Mouse (Mus musculus) lung, postnatal 0 days (tissue): Measurements from ENCODE around the gene Vmn1r198. TPM values are rescaled to one million over a fixed set of nuclear protein-coding genes. Genes with fewer than 3 reads are reported as not detected.

Source experiments
- ATAC-seq: fragments of 200-750 bp; cut with Nextera tagmentation; 2 replicates; pipeline ENCODE4 v1.8.0; 2017; ENCODE audit warnings: moderate library complexity
- DNase-seq: peaks from one replicate; pipeline ENCODE4 v3.0.0-alpha.2; 2016; ENCODE audit warnings: low spot score
- H3K27ac ChIP-seq: fragments of 300-500 bp; sonication (generic); 2 replicates; pipeline ENCODE4 v1.5.1; 2014; ENCODE audit warnings: antibody characterized with exemption, mild to moderate bottlenecking, low read length, mixed read lengths
- H3K27me3 ChIP-seq: fragments of 300-500 bp; sonication (generic); replicated peaks from 2 replicates; pipeline ENCODE4 v1.6.1; 2014; ENCODE audit warnings: low read length, mixed read lengths; ENCODE audit not compliant: insufficient read depth
- H3K36me3 ChIP-seq: fragments of 300-500 bp; sonication (generic); 2 replicates; pipeline ENCODE4 v1.6.1; 2014; ENCODE audit warnings: low read length, mixed read lengths; ENCODE audit not compliant: insufficient read depth
- H3K4me1 ChIP-seq: fragments of 300-500 bp; sonication (generic); 2 replicates; pipeline ENCODE4 v1.6.1; 2014; ENCODE audit warnings: antibody characterized with exemption, low read depth, low read length, mixed read lengths; ENCODE audit not compliant: insufficient read depth
- H3K4me2 ChIP-seq: fragments of 300-500 bp; sonication (generic); replicated peaks from 2 replicates; pipeline ENCODE4 v1.6.1; 2014; ENCODE audit warnings: low read depth, mild to moderate bottlenecking, low read length, moderate library complexity, mixed read lengths
- H3K4me3 ChIP-seq: fragments of 300-500 bp; sonication (generic); 2 replicates; pipeline ENCODE4 v1.5.1; 2014; ENCODE audit warnings: low read depth, low read length
- H3K9ac ChIP-seq: fragments of 300-500 bp; sonication (generic); replicated peaks from 2 replicates; pipeline ENCODE4 v1.6.1; 2014; ENCODE audit warnings: low read depth, mild to moderate bottlenecking
- H3K9me3 ChIP-seq: fragments of 300-500 bp; sonication (generic); 2 replicates; pipeline ENCODE4 v1.6.1; 2016; ENCODE audit warnings: low read length, mixed read lengths
- CTCF ChIP-seq: IDR thresholded peaks from 2 replicates; pipeline ENCODE4 v1.5.1; 2016; ENCODE audit warnings: antibody characterized with exemption, mild to moderate bottlenecking
- EP300 ChIP-seq: IDR thresholded peaks from 2 replicates; pipeline ENCODE4 v1.6.1; 2016; ENCODE audit warnings: antibody characterized with exemption, mild to moderate bottlenecking, control low read depth
- WGBS: fragments of 180-500 bp; shearing (Covaris S2); extraction: QIAGEN DNeasy Blood & Tissue Kit; methylation state at CpG from one replicate; pipeline ENCODE4 v1.1.7; 2014; 5-methylcytosine and 5-hydroxymethylcytosine counted together
- polyA plus RNA-seq: library from polyadenylated mRNA; unstranded; fragments of >200 nt; fragmentation: Nextera tagmentation; extraction: Ambion mirVana; gene quantifications from 2 replicates; pipeline ENCODE4 v1.2.1, GENCODE M21; 2015

Gene Vmn1r198
- polyA plus RNA-seq, 1 experiment from 2014 or later: not detected

GRCm38 (mm10) chr13:22402978-22403377, 52.8 kb downstream of the Vmn1r198 start:
- no peak overlapping the region for H3K9ac ChIP-seq
- 57% methylated on average over 1 of the region's 1 CpGs for WGBS
- H3K9me3 ChIP-seq: 0 out of 2 replicates have a peak, but pooled peaks cover 3% of the 10 kb centered on the region
- H3K27ac ChIP-seq: no peak overlapping the region
- DNase-seq (no peak), ATAC-seq (no peak)
- no peaks in the 10 kb centered on the region for H3K27me3 ChIP-seq
- no peaks in the 10 kb centered on the region for H3K36me3 ChIP-seq
- no peak overlapping the region for H3K4me2 ChIP-seq
- TF ChIP-seq EP300 (no peak), CTCF (no peak)
- H3K4me1 ChIP-seq: no peaks in the 10 kb centered on the region
- H3K4me3 ChIP-seq: no peak overlapping the region

Other genes with a start within 250 kb of the Vmn1r198 start
- gene Vmn1r189, start 244.5 kb upstream of the Vmn1r198 start, polyA plus RNA-seq: not detected in 2 replicates
- not detected in 2 replicates for gene Vmn1r191, start 166.4 kb upstream of the Vmn1r198 start, polyA plus RNA-seq
- gene Vmn1r192, start 159.2 kb upstream of the Vmn1r198 start, polyA plus RNA-seq: not detected in 2 replicates
- not detected in 2 replicates for gene Vmn1r193, start 127.2 kb upstream of the Vmn1r198 start, polyA plus RNA-seq
- gene Vmn1r194, start 106.1 kb upstream of the Vmn1r198 start, polyA plus RNA-seq: not detected in 2 replicates
- gene Vmn1r195, start 79.8 kb upstream of the Vmn1r198 start, polyA plus RNA-seq: not detected in 2 replicates
- not detected in 2 replicates for gene Vmn1r196, start 60.4 kb upstream of the Vmn1r198 start, polyA plus RNA-seq
- gene Vmn1r197, start 25.8 kb upstream of the Vmn1r198 start, polyA plus RNA-seq: not detected in 2 replicates
- not detected in 2 replicates for gene Vmn1r199, start 29.5 kb downstream of the Vmn1r198 start, polyA plus RNA-seq
- gene Vmn1r200, start 40.0 kb downstream of the Vmn1r198 start, polyA plus RNA-seq: not detected in 2 replicates
- not detected in 2 replicates for gene Vmn1r201, start 121.6 kb downstream of the Vmn1r198 start, polyA plus RNA-seq
- gene Vmn1r202, start 155.0 kb downstream of the Vmn1r198 start, polyA plus RNA-seq: not detected in 2 replicates
- not detected in 2 replicates for gene Vmn1r203, start 167.8 kb downstream of the Vmn1r198 start, polyA plus RNA-seq
- not detected in 2 replicates for gene Vmn1r204, start 202.8 kb downstream of the Vmn1r198 start, polyA plus RNA-seq
- not detected in 2 replicates for gene Vmn1r205, start 242.6 kb downstream of the Vmn1r198 start, polyA plus RNA-seq